Mouse (Mus musculus) intestine, postnatal 0 days (tissue): Measurements from ENCODE around the gene Napa. TPM values are rescaled to one million over a fixed set of nuclear protein-coding genes. Genes with fewer than 3 reads are reported as not detected.

Experiments
- ATAC-seq: fragments of 200-750 bp; cut with Nextera tagmentation; 2 replicates; pipeline ENCODE4 v1.8.0; 2017; ENCODE audit warnings: mild to moderate bottlenecking, moderate TSS enrichment, moderate library complexity
- H3K27ac ChIP-seq: fragments of 300-500 bp; sonication (generic); 2 replicates; pipeline ENCODE4 v1.5.1; 2014; ENCODE audit warnings: mild to moderate bottlenecking, low read depth, low read length, moderate library complexity
- H3K27me3 ChIP-seq: fragments of 300-500 bp; sonication (generic); replicated peaks from 2 replicates; pipeline ENCODE4 v1.6.1; 2014; ENCODE audit warnings: low read length, mixed read lengths; ENCODE audit not compliant: control insufficient read depth, insufficient read depth
- H3K36me3 ChIP-seq: fragments of 300-500 bp; sonication (generic); 2 replicates; pipeline ENCODE4 v1.6.1; 2014; ENCODE audit warnings: mild to moderate bottlenecking, moderate library complexity; ENCODE audit not compliant: control insufficient read depth, insufficient read depth
- H3K4me1 ChIP-seq: fragments of 300-500 bp; sonication (generic); replicated peaks from 2 replicates; pipeline ENCODE4 v1.6.1; 2014; ENCODE audit warnings: antibody characterized with exemption, low read length, mixed read lengths; ENCODE audit not compliant: control insufficient read depth, insufficient read depth
- H3K4me2 ChIP-seq: fragments of 300-500 bp; sonication (generic); replicated peaks from 2 replicates; pipeline ENCODE4 v1.6.1; 2014; ENCODE audit warnings: low read depth, mild to moderate bottlenecking, moderate library complexity
- H3K4me3 ChIP-seq: fragments of 300-500 bp; sonication (generic); 2 replicates; pipeline ENCODE4 v1.5.1; 2014; ENCODE audit warnings: low read depth, low read length
- H3K9ac ChIP-seq: fragments of 300-500 bp; sonication (generic); 2 replicates; pipeline ENCODE4 v1.6.1; 2014; ENCODE audit warnings: mild to moderate bottlenecking, low read depth, low read length
- H3K9me3 ChIP-seq: fragments of 300-500 bp; sonication (generic); 2 replicates; pipeline ENCODE4 v1.6.1; 2016; ENCODE audit warnings: mixed run types; ENCODE audit not compliant: control insufficient read depth
- CTCF ChIP-seq: sonication (generic); IDR thresholded peaks from 2 replicates; pipeline ENCODE4 v1.5.1; 2016; ENCODE audit warnings: low read depth, mild to moderate bottlenecking, control low read depth, antibody characterized with exemption, moderate library complexity
- WGBS: fragments of 180-500 bp; shearing (Covaris S2); extraction: QIAGEN DNeasy Blood & Tissue Kit; methylation state at CpG from one replicate; pipeline ENCODE4 v1.1.7; 2014; 5-methylcytosine and 5-hydroxymethylcytosine counted together
- polyA plus RNA-seq: library from polyadenylated mRNA; unstranded; fragments of >200 nt; fragmentation: Nextera tagmentation; extraction: Ambion mirVana; gene quantifications from 2 replicates; pipeline ENCODE4 v1.2.1, GENCODE M21; 2015

Gene Napa
- polyA plus RNA-seq, 1 experiment from 2014 or later = 201 TPM

GRCm38 (mm10) chr7:16101726-16102475 is 3.6 kb downstream of the Napa start:
- Histone ChIP-seq H3K4me2 (no peak overlapping the region), H3K9me3 (no peaks in the 10 kb centered on the region), H3K4me3 (no peak overlapping the region), H3K27ac (no peak overlapping the region), H3K4me1 (no peaks in the 10 kb centered on the region), H3K27me3 (no peaks in the 10 kb centered on the region), H3K36me3 (peaks cover 21% of the 10 kb centered on the region; the same call in 1 of the 2 replicates), H3K9ac (no peak overlapping the region)
- TF ChIP-seq CTCF = no peak
- 74% methylated on average over 15 of the region's 15 CpGs for WGBS
- ATAC-seq = no peak

GRCm38 (mm10) chr7:16102686-16103226 is 4.5 kb downstream of the Napa start:
- Histone ChIP-seq H3K4me1 (no peaks in the 10 kb centered on the region), H3K9me3 (no peaks in the 10 kb centered on the region), H3K9ac (no peak overlapping the region), H3K27me3 (no peaks in the 10 kb centered on the region), H3K4me2 (no peak overlapping the region), H3K36me3 (peaks cover 30% of the 10 kb centered on the region), H3K27ac (no peak overlapping the region), H3K4me3 (no peak overlapping the region)
- no peak for ATAC-seq
- no peak for TF ChIP-seq CTCF
- 71% methylated on average over 5 of the region's 5 CpGs for WGBS

GRCm38 (mm10) chr7:16103760-16104159 is 5.5 kb downstream of the Napa start:
- no peak for ATAC-seq
- no peak overlapping the region for H3K4me3 ChIP-seq
- no peak for TF ChIP-seq CTCF
- H3K4me1 ChIP-seq = no peaks in the 10 kb centered on the region
- H3K4me2 ChIP-seq = no peak overlapping the region
- peaks cover 40% of the 10 kb centered on the region for H3K36me3 ChIP-seq
- no peak overlapping the region for H3K9ac ChIP-seq
- no peaks in the 10 kb centered on the region for H3K9me3 ChIP-seq
- no peaks in the 10 kb centered on the region for H3K27me3 ChIP-seq
- H3K27ac ChIP-seq = no peak overlapping the region
- 76% methylated on average over 6 of the region's 6 CpGs for WGBS

GRCm38 (mm10) chr7:16104611-16105388 is 6.5 kb downstream of the Napa start:
- no peak overlapping the region for H3K4me3 ChIP-seq
- H3K4me2 ChIP-seq = no peak overlapping the region
- H3K27ac ChIP-seq = no peak overlapping the region
- TF ChIP-seq CTCF = no peak
- no peaks in the 10 kb centered on the region for H3K27me3 ChIP-seq
- H3K9ac ChIP-seq = no peak overlapping the region
- 86% methylated on average over 7 of the region's 7 CpGs for WGBS
- peaks cover 50% of the 10 kb centered on the region for H3K36me3 ChIP-seq
- no peaks in the 10 kb centered on the region for H3K9me3 ChIP-seq
- H3K4me1 ChIP-seq = no peaks in the 10 kb centered on the region
- ATAC-seq = no peak

GRCm38 (mm10) chr7:16108886-16109542 is 10.8 kb downstream of the Napa start:
- no peak for ATAC-seq

GRCm38 (mm10) chr7:16110158-16110557 is 11.9 kb downstream of the Napa start:
- H3K4me1 ChIP-seq = no peaks in the 10 kb centered on the region
- H3K9ac ChIP-seq = no peak overlapping the region
- H3K4me2 ChIP-seq = no peak overlapping the region
- H3K4me3 ChIP-seq = no peak overlapping the region
- no peak overlapping the region for H3K27ac ChIP-seq
- H3K36me3 ChIP-seq = peaks cover 88% of the 10 kb centered on the region
- WGBS = 92% methylated on average over 8 of the region's 8 CpGs
- ATAC-seq = no peak
- H3K9me3 ChIP-seq = no peaks in the 10 kb centered on the region
- TF ChIP-seq CTCF = no peak
- no peaks in the 10 kb centered on the region for H3K27me3 ChIP-seq

More at GRCm38 (mm10) chr7:16108886-16109542, 10.8 kb downstream of the Napa start:
- no peak for TF ChIP-seq CTCF
- H3K36me3 ChIP-seq = peaks cover 87% of the 10 kb centered on the region
- no peak overlapping the region for H3K4me3 ChIP-seq
- H3K9me3 ChIP-seq = no peaks in the 10 kb centered on the region
- H3K9ac ChIP-seq = no peak overlapping the region
- H3K4me2 ChIP-seq = no peak overlapping the region
- WGBS = 94% methylated on average over 9 of the region's 9 CpGs
- no peak overlapping the region for H3K27ac ChIP-seq
- H3K4me1 ChIP-seq = no peaks in the 10 kb centered on the region
- no peaks in the 10 kb centered on the region for H3K27me3 ChIP-seq
